Mouse (Mus musculus) neutrophil, adult 5-6 weeks (primary cell): ENCODE results near the gene Zfp711. TPM values are rescaled to one million over a fixed set of nuclear protein-coding genes. Genes with fewer than 3 reads are reported as not detected.

Source experiments
- ATAC-seq: fragments of 151-379, 151-347 bp; 2 replicates; pipeline ENCODE4 v1.8.0; 2017; ENCODE audit warnings: mild to moderate bottlenecking, moderate TSS enrichment; ENCODE audit not compliant: insufficient number of reproducible peaks, poor library complexity, low FRiP score, severe bottlenecking; ENCODE audit errors: extremely low read depth
- total RNA-seq: library from RNA; stranded (forward); fragments of 200-1000 nt; gene quantifications from 2 replicates; pipeline ENCODE4 v1.2.3, GENCODE M21; 2017

Gene Zfp711
- not detected in 2 replicates for total RNA-seq

DNA sequence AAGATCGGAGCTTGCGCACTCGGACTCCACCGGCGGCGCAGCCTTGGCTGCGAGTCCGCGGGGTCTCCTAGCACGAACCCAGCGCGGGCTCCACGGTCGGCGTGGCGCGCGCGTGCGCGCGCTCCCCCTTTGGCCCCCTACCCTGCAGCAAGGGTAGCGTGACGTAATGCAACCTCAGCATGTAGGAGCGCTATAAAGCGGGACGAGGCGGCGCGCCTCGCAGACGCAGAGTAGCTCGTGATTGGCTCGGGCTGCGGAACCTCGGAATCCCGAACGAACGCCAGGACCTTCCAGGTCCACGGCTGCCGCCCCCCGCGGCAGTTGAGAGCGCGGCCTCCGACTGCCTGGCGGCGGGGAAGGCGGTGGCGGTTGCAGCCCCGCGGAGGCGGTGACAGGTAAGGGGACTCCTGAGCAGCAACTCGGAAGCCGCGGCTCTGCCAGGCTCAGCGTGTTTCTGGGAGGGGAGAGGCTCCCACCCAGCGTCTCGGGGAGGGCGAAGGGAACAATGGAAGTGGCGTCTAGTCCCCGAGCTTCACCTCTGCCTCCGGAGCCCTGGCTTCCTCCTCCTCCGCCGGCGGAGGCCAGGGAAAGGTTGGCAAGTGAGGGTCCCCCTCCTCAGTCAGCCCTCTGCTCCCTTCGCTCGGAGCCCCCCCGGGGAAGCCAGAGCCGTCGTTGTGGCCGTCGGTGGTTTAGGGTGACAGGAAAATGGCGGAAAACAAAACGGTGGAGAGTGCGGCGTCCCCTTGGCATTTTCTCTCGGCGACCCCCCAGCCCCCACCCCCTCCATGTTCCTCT is at the start of gene Zfp711:
TSS of gene Zfp711 (plus strand) at position 16 of the 795 bp plus-strand sequence.
- ATAC-seq: no peak

DNA sequence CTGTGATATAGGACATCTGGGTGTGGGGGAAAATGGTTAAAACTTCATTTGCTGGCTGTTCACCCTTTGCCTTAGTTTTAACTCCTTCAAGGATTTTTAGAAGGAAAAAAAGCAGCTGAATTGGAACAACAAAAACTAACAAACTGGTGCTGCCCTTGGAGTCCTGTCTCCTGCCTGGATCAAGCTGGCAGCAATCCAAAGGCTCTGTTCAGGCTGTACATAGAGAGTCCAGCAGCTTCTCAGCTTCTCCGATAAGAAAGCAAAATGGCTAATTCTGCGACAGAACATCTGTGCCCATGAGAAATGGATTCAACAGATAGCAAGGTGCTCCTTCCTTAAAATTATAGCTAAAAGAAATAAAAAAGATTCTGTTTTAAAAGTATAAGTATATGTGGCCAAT is 32.6 kb upstream of the Zfp711 start:
- no peak for ATAC-seq

DNA sequence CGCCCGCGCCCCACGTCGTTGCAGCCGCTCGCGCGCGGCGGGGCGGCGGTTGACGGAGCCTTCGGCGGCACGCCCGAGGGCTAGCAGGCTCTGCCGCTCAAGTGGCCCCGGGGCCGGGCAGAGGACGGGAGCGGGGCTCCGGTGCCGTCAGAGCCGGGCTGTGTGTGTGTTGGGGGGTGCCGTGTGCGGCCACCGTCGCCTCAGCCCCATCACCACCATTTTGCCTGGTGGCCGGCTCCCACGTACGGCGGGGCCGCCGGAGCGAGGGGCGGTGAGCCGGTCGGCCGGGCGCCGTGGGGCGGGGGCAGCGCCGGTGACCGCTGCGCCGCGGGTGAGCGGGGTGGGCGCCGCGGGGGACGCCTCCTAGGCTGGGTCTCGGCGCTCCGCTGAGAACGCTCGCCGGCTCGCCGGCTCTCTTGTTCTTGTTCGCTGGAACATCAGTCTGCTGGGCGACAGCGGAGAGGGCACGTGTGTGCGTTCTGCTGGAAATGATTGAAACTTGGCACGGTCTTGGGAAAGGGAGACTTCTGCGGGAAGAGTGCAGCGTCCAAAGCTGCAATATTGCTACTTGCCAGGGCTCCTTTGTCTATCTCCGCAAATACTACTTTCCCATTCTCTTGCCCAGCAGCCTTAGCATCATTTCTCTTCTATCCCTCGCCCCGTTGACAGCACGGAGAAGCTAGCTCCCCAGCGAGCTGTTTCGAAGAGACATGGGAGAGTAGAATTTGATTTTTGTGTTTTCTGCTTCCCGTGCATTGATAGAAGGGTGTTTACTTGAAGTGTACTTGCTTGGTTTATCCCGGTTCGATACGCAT is 1.2 kb downstream of the Zfp711 start:
- no peak for ATAC-seq

DNA sequence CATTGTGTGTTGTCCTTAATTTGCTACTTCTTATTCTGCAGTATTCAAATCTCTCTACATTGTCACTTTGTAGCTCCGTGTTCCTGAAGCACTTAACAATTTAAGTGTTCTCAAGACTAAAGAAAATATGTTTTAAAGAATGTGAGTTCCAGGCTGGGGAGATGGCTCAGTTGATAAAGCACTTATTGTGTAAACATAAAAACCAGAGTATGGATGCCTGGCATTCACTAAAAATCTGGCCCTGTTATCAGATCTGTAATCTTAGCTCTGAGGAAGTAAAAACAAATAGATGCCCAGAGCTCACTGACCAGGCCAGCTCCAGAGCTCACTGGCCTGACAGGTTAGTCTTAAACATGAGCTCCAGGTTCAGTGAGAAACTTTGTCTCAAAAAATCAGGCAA is 75.2 kb downstream of the Zfp711 start:
- no peak for ATAC-seq

DNA sequence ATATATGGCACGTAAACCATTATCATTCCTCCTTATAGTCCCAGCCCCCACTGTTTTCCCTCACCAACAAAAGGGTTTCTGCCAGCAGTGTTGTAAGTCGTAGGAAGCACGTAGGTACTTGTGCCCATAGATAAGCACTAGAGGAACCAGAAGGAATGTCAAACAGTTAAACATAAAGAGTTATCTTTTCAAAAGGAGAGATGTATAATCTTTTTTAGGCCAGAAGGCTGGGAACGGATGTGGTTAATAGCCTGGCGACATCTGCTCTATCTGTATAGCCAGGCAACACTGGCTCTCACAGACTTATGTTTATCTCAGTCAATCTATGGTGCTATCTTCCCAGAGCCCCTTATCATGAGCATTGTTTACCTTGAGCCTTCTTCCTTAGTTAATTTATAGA is 80.3 kb downstream of the Zfp711 start:
- no peak for ATAC-seq

Other genes with a start within 250 kb of the Zfp711 start
- gene Satl1, start 193.7 kb upstream of the Zfp711 start, total RNA-seq: not detected in 2 replicates
- gene 2010106E10Rik, start 105.3 kb upstream of the Zfp711 start, total RNA-seq: not detected in 2 replicates
- 0.12 and 0.35 TPM in 2 replicates for gene Pof1b, start 98.1 kb downstream of the Zfp711 start, total RNA-seq